Mouse (Mus musculus) intestine, embryonic 14.5 days (tissue): Measurements from ENCODE around the gene Stxbp6. TPM values are rescaled to one million over a fixed set of nuclear protein-coding genes. Genes with fewer than 3 reads are reported as not detected.

ENCODE experiments used
- ATAC-seq: fragments of 200-750 bp; cut with Nextera tagmentation; replicated peaks from 2 replicates; pipeline ENCODE4 v1.8.0; 2017; ENCODE audit warnings: low read depth, moderate number of reproducible peaks, moderate TSS enrichment, moderate library complexity; ENCODE audit not compliant: low FRiP score, low TSS enrichment
- DNase-seq: peaks from one replicate; pipeline ENCODE4 v3.0.0-alpha.2; 2018; ENCODE audit warnings: low spot score
- H3K27ac ChIP-seq: fragments of 300-500 bp; sonication (generic); 2 replicates; pipeline ENCODE4 v1.5.1; 2014; ENCODE audit warnings: low read depth, mild to moderate bottlenecking, control low read depth
- H3K27me3 ChIP-seq: fragments of 300-500 bp; sonication (generic); replicated peaks from 2 replicates; pipeline ENCODE4 v1.6.1; 2014; ENCODE audit warnings: low read length, control low read depth; ENCODE audit not compliant: control insufficient read depth, insufficient read depth
- H3K36me3 ChIP-seq: fragments of 300-500 bp; sonication (generic); 2 replicates; pipeline ENCODE4 v1.6.1; 2014; ENCODE audit warnings: low read length, control low read depth; ENCODE audit not compliant: control insufficient read depth, insufficient read depth
- H3K4me1 ChIP-seq: fragments of 300-500 bp; sonication (generic); replicated peaks from 2 replicates; pipeline ENCODE4 v1.6.1; 2014; ENCODE audit warnings: low read length, control low read depth, mixed read lengths; ENCODE audit not compliant: control insufficient read depth, insufficient read depth
- H3K4me2 ChIP-seq: fragments of 300-500 bp; sonication (generic); 2 replicates; pipeline ENCODE4 v1.6.1; 2014; ENCODE audit warnings: low read length
- H3K4me3 ChIP-seq: fragments of 300-500 bp; sonication (generic); 2 replicates; pipeline ENCODE4 v1.5.1; 2014; ENCODE audit warnings: low read depth, low read length, control low read depth, mixed read lengths
- H3K9ac ChIP-seq: fragments of 300-500 bp; sonication (generic); 2 replicates; pipeline ENCODE4 v1.6.1; 2014; ENCODE audit warnings: mild to moderate bottlenecking, low read length
- H3K9me3 ChIP-seq: fragments of 300-500 bp; sonication (generic); 2 replicates; pipeline ENCODE4 v1.6.1; 2016; ENCODE audit warnings: low read length, control low read depth; ENCODE audit not compliant: control insufficient read depth
- WGBS: fragments of 180-500 bp; shearing (Covaris S2); extraction: QIAGEN DNeasy Blood & Tissue Kit; methylation state at CpG from one replicate; pipeline ENCODE4 v1.1.7; 2014; 5-methylcytosine and 5-hydroxymethylcytosine counted together
- polyA plus RNA-seq: library from polyadenylated mRNA; unstranded; fragments of >200 nt; fragmentation: Nextera tagmentation; extraction: Ambion mirVana; gene quantifications from 2 replicates; pipeline ENCODE4 v1.2.1, GENCODE M21; 2014

Gene Stxbp6
- polyA plus RNA-seq, 1 experiment from 2014 or later, result 12.9 TPM

DNA sequence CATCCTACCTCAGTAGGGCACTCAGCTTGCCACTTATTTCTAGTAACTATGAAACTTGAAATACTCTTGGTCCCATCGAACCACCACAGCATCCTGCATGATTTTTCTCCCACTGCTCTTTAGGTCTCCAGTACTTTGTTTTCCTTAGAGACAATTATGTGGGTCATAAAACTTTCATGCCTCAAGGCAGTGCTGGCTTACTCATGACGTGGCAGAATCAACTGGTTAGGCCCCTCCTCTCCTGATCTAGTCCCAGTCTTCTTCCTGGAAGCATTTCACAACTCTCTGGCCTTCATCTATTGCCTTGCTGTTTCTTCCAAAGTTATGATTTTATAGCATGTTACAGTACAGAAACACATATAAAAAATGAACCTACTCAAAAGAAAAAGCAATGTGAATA lies 201.8 kb downstream of the Stxbp6 start:
- WGBS, result 57% methylated on average over 2 of the region's 2 CpGs
- DNase-seq, result no peak
- Histone ChIP-seq H3K4me3 (no peak overlapping the region), H3K36me3 (no peaks in the 10 kb centered on the region), H3K27me3 (no peaks in the 10 kb centered on the region), H3K9me3 (no peaks in the 10 kb centered on the region), H3K9ac (no peak overlapping the region), H3K4me2 (no peak overlapping the region), H3K27ac (no peak overlapping the region), H3K4me1 (no peaks in the 10 kb centered on the region)
- ATAC-seq, result no peak

DNA sequence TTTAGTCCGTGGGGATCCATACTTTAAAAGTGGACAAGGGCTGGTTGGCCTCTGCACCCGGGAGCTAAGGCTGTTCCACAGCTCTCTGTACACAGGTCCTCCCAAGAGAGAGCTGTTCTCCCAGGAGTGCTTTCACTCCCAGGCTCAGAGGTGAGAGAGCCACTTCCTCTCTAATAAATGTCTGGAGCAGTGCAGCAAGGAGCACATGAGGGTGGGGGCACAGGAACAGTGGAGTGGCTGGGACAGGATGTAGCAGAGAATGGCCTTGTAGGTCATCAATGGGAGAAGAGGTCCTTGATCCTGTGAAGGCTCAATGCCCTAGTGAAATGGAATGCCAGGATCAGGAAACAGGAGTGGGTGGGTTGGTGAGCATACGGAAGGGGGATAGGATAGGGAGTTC lies 209.1 kb downstream of the Stxbp6 start:
- Histone ChIP-seq H3K36me3 (no peaks in the 10 kb centered on the region), H3K9me3 (no peaks in the 10 kb centered on the region), H3K9ac (no peak overlapping the region), H3K4me1 (no peaks in the 10 kb centered on the region), H3K4me2 (no peak overlapping the region), H3K4me3 (no peak overlapping the region), H3K27me3 (no peaks in the 10 kb centered on the region), H3K27ac (no peak overlapping the region)
- no peak for DNase-seq
- 74% methylated on average over 3 of the region's 3 CpGs for WGBS
- ATAC-seq, result no peak

DNA sequence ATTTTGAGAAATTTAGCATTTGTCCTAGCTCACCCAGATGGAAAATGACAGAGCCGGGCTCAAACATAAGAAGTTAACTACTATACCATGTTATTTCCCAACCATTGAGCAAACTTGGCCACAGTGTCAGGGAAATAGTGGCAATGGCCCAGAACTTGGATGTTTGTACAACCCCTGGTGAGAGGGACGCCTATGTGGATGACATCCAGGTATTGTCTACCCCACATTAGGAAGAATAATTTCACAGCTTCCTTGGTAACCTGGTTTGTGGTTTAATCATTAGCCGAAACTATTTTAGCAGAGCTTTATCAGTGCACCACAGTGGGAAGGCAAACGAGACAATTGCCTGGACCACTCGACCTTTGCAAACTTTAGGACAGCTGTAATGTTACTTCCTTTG lies 215.1 kb downstream of the Stxbp6 start:
- Histone ChIP-seq H3K9ac (no peak overlapping the region), H3K36me3 (no peaks in the 10 kb centered on the region), H3K27ac (no peak overlapping the region), H3K27me3 (no peaks in the 10 kb centered on the region), H3K4me1 (no peaks in the 10 kb centered on the region), H3K4me3 (no peak overlapping the region), H3K4me2 (no peak overlapping the region), H3K9me3 (no peaks in the 10 kb centered on the region)
- ATAC-seq, result no peak
- WGBS, result 63% methylated on average over 5 of the region's 5 CpGs
- DNase-seq, result no peak

DNA sequence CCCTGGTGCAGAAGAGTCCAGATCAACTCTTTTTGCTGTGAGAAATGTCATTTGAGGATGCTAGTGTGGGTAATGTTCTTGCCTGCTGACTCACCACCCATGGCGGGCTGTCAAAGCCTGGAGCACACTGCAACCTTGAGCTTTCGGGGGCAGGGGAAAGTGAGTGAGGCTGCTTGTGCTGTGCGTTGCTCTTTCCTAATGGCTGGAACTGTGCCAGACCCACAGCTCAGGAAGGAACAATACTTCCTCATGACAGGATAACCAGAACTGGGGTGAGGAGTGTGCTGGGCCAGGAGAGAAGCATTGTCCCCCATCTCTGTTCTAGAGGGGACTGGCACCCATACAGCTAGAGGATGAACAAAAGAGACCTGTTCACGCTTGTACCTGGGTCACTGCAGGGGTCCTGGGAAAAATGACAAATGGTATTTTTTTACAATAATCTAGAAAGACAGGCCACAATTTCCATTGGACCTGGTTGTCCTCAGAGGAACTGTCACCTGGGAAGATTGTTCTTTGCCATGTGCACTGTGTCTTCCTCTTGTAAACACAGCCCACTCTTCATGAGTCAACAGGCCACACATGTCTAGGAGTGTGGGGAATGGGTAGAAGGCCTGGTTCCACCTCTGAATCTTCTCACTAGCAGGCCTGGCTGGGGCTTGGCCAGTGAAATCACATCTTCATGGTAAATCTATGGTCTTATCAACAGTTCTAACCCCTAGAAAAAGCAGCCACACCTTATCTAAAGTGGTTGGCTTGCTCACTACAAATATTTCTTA lies 216.2 kb downstream of the Stxbp6 start:
- Histone ChIP-seq H3K9me3 (no peaks in the 10 kb centered on the region), H3K27me3 (no peaks in the 10 kb centered on the region), H3K27ac (no peak overlapping the region), H3K9ac (no peak overlapping the region), H3K4me1 (no peaks in the 10 kb centered on the region), H3K4me2 (no peak overlapping the region), H3K4me3 (no peak overlapping the region), H3K36me3 (no peaks in the 10 kb centered on the region)
- ATAC-seq (peak; percentile 62; the same call in 1 of the 2 replicates), DNase-seq (peak; percentile 55)
- WGBS, result 30% methylated on average over 4 of the region's 4 CpGs

DNA sequence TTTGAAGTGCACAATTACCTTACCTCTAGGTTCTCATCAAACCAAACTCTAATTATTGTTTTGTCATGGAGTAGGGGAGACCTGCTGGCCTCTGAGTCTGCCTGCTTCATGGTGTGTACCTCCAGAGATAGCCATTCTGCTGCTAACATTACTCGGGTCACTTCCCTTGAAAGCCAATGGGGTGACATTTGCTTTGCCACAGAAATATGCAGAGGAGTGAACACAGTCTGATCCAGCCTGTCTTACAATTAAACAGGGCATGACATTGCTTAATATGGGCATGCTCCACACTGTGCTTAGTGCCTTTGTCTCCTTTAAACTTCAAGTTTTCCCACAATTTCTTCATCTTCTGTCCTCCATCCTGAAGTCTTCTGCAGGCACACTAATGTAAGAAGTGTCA lies 222.5 kb downstream of the Stxbp6 start:
- DNase-seq, result no peak
- no peaks in the 10 kb centered on the region for H3K27me3 ChIP-seq
- no peaks in the 10 kb centered on the region for H3K9me3 ChIP-seq
- H3K4me3 ChIP-seq, result no peak overlapping the region
- no peak for ATAC-seq
- no peak overlapping the region for H3K27ac ChIP-seq
- no peak overlapping the region for H3K9ac ChIP-seq
- 88% methylated on average over 1 of the region's 1 CpGs for WGBS
- H3K4me1 ChIP-seq, result no peaks in the 10 kb centered on the region
- H3K4me2 ChIP-seq, result no peak overlapping the region
- H3K36me3 ChIP-seq, result no peaks in the 10 kb centered on the region

DNA sequence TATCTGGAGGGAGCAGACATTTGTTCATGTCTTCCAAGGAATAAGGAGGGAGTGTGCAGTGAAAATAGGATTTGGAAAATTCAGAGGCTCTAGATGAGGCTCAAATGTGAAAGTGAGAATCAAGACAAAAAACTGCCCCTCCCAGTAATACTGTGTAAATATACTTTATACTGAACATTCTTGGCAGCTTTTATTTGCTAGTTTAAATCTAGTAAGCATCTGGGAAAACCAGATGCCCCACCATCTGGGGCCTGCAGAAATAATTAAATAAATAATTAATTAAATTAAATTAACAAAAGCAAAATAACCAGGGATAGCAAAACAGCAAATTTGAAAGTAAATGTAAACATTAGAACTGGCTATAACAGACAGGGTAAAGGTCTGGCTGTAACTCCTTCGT lies 224.0 kb downstream of the Stxbp6 start:
- no peaks in the 10 kb centered on the region for H3K9me3 ChIP-seq
- ATAC-seq, result no peak

DNA sequence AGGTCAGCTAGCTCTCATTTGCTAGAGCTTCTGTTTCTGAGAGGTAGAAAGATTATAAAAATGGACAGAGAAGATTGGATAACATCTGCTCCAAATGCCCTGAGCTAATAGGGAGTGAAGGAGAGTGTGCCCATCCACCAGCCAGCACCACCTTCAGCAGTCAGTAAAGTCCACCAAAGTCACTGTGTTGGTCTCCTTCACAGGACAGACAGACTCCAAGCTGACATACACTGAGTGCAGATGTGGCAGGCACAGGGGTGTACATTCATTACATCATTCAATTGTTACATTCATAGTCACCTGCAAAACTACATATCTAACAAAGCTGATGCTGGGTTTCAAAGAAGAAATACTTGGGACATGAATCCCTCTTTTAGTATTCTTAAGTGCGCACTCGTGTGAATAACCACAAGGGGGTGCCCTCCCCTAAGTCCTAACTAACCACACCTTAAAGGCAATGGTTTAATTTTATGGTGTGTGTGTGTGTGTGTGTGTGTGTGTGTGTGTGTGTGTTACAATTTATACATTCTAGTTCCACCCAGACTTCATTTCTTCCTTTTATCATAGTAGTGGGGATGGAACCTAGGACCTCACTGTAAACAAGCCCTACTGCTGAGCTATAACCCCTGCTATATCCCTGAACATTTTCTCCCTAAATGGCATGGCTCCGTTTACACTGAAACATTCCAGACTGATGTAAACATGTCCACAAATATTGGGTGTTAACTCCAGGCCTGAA lies 225.9 kb downstream of the Stxbp6 start:
- Histone ChIP-seq H3K9me3 (no peaks in the 10 kb centered on the region), H3K4me2 (no peak overlapping the region), H3K9ac (no peak overlapping the region), H3K36me3 (no peaks in the 10 kb centered on the region), H3K4me3 (no peak overlapping the region), H3K27me3 (no peaks in the 10 kb centered on the region), H3K4me1 (no peaks in the 10 kb centered on the region), H3K27ac (no peak overlapping the region)
- 27% methylated on average over 3 of the region's 3 CpGs for WGBS
- no peak for DNase-seq
- peak; percentile 47; the same call in 1 of the 2 replicates for ATAC-seq

More for the DNA sequence above, 224.0 kb downstream of the Stxbp6 start:
- Histone ChIP-seq H3K4me3 (no peak overlapping the region), H3K27me3 (no peaks in the 10 kb centered on the region), H3K4me1 (no peaks in the 10 kb centered on the region), H3K36me3 (no peaks in the 10 kb centered on the region), H3K4me2 (no peak overlapping the region), H3K9ac (no peak overlapping the region), H3K27ac (no peak overlapping the region)
- 65% methylated on average over 1 of the region's 1 CpGs for WGBS
- DNase-seq, result no peak

DNA sequence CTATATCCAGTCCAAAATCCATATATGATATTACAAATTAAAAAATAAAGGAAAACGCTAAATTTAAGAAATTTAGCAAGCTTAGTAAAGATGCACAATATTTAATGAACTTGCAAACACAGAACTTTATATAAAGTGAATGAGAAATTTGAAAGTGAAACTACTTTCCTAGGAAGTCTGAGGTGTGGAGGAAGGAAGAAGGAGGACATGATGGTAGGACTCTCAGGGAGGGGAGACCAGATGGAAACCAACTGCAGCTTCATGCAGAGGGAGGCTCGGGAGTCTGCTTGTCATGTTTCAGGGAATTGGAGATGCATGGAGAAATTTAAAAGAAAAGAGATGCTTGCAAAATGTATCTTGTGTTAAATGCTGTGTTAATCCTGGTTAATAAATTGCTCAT lies 233.9 kb downstream of the Stxbp6 start:
- ATAC-seq, result no peak
- Histone ChIP-seq H3K27ac (no peak overlapping the region), H3K9ac (no peak overlapping the region), H3K4me1 (0 out of 2 replicates have a peak, but pooled peaks cover 2% of the 10 kb centered on the region), H3K4me2 (no peak overlapping the region), H3K36me3 (no peaks in the 10 kb centered on the region), H3K9me3 (no peaks in the 10 kb centered on the region), H3K4me3 (no peak overlapping the region), H3K27me3 (no peaks in the 10 kb centered on the region)
- 68% methylated on average over 2 of the region's 2 CpGs for WGBS
- no peak for DNase-seq
